Mouse (Mus musculus) left cerebral cortex, adult 18-20 months (tissue): ENCODE data around the gene Grhl1. TPM values are rescaled to one million over a fixed set of nuclear protein-coding genes. Genes with fewer than 3 reads are reported as not detected.
"Not testable (repeated sequence)": the region's sequence is repeated elsewhere in the genome, so short reads cannot be mapped to it uniquely, and the experiment has no call there.

Experiments used
- DNase-seq, 2 experiments: peaks; one replicate each; pipeline ENCODE4 v3.0.0; 2021 to 2022; ENCODE audit warnings: low spot score in 2 of 2, mixed read lengths in 1 of 2
- total RNA-seq, 2 experiments: library from RNA; stranded (reverse); gene quantifications; 2 replicates each; pipeline ENCODE4 v1.2.3; 2021

The Grhl1 gene
- total RNA-seq, 2 experiments from 2014 or later: 10.8 to 14.2 TPM

GRCm38 (mm10) chr12:24638787-24639186 lies 66.7 kb downstream of the Grhl1 start:
- not testable (repeated sequence) for DNase-seq

GRCm38 (mm10) chr12:24642370-24642802 lies 70.3 kb downstream of the Grhl1 start:
- DNase-seq: peak; percentile 36 to 48

- DNase-seq: no peak
Observed at GRCm38 (mm10) chr12:24644125-24644571, 72.1 kb downstream of the Grhl1 start.

GRCm38 (mm10) chr12:24645901-24646300 lies 73.8 kb downstream of the Grhl1 start:
- no peak for DNase-seq

- no peak for DNase-seq
Observed at GRCm38 (mm10) chr12:24648094-24648493, 76.0 kb downstream of the Grhl1 start.

GRCm38 (mm10) chr12:24650415-24651062 lies 78.5 kb downstream of the Grhl1 start:
- DNase-seq: no peak

GRCm38 (mm10) chr12:24651063-24651557 lies 79.0 kb downstream of the Grhl1 start, which contains the start of gene Klf11:
Gene Klf11 (plus strand): TSS chr12:24651274.
- DNase-seq: peak; percentile 96 to 98

- peak; percentile 92 for DNase-seq
Observed at GRCm38 (mm10) chr12:24651642-24652342, 79.7 kb downstream of the Grhl1 start.

GRCm38 (mm10) chr12:24654065-24654862 lies 82.2 kb downstream of the Grhl1 start:
- no peak for DNase-seq

- no peak for DNase-seq
Observed at GRCm38 (mm10) chr12:24656436-24656835, 84.4 kb downstream of the Grhl1 start.

GRCm38 (mm10) chr12:24658998-24659397 lies 86.9 kb downstream of the Grhl1 start:
- DNase-seq: no peak

GRCm38 (mm10) chr12:24659923-24660322 lies 87.8 kb downstream of the Grhl1 start:
- DNase-seq: no peak

GRCm38 (mm10) chr12:24661100-24661499 lies 89.0 kb downstream of the Grhl1 start:
- no peak for DNase-seq

GRCm38 (mm10) chr12:24662131-24662530 lies 90.0 kb downstream of the Grhl1 start:
- DNase-seq: no peak

Other genes starting within 250 kb of the Grhl1 start
- gene Taf1b, start 73.9 kb upstream of the Grhl1 start, total RNA-seq: 10 to 100 TPM; 28.3 to 29.6 TPM
- gene Klf11, start 79.0 kb downstream of the Grhl1 start, total RNA-seq: 1 to 10 TPM; 5.7 to 5.9 TPM
- 10 to 100 TPM; 18.0 to 19.7 TPM for gene Cys1, start 109.5 kb downstream of the Grhl1 start, total RNA-seq
- gene Rrm2, start 136.0 kb downstream of the Grhl1 start, total RNA-seq: 1 to 10 TPM; 1.2 to 1.4 TPM